Mouse (Mus musculus): ENCODE results near the gene Rhox4a2. TPM values are rescaled to one million over a fixed set of nuclear protein-coding genes. Genes with fewer than 3 reads are reported as not detected.
"Not testable (repeated sequence)": the region's sequence is repeated elsewhere in the genome, so short reads cannot be mapped to it uniquely, and the experiment has no call there.

Rhox4a2 gene
- polyA plus RNA-seq (2015; fragmentation: Nextera tagmentation; extraction: Ambion mirVana): not detected in 2 replicates

GRCm38 (mm10) chrX:37390548-37390947 is at the start of gene Rhox4a2:
Gene Rhox4a2, plus strand, starts transcription at chrX:37390848.
- not testable (repeated sequence) for H3K9ac ChIP-seq (replicated peaks; ENCODE audit: low read length); H3K4me2 ChIP-seq (replicated peaks; ENCODE audit: low read depth, low read length); H3K4me1 ChIP-seq (ENCODE audit: insufficient read depth, low read length); H3K4me3 ChIP-seq (ENCODE audit: low read length); H3K36me3 ChIP-seq (ENCODE audit: insufficient read depth, low read length); ATAC-seq (ENCODE audit: low FRiP score, low TSS enrichment); H3K27ac ChIP-seq (ENCODE audit: low read length); H3K9me3 ChIP-seq (ENCODE audit: low read length); H3K27me3 ChIP-seq (ENCODE audit: insufficient read depth, low read length)
- WGBS: 95% methylated on average over 8 of the region's 16 CpGs

GRCm38 (mm10) chrX:37379728-37380127 is 10.9 kb upstream of the Rhox4a2 start, which contains the start of gene Rhox3a2:
Gene Rhox3a2, plus strand, starts transcription at chrX:37380028.
- not testable (repeated sequence) for H3K4me1 ChIP-seq (ENCODE audit: insufficient read depth, low read length); H3K36me3 ChIP-seq (ENCODE audit: insufficient read depth, low read length); H3K27me3 ChIP-seq (ENCODE audit: insufficient read depth, low read length); H3K9me3 ChIP-seq (ENCODE audit: low read length); H3K4me3 ChIP-seq (ENCODE audit: low read length); H3K27ac ChIP-seq (ENCODE audit: low read length); ATAC-seq (ENCODE audit: low FRiP score, low TSS enrichment); H3K4me2 ChIP-seq (replicated peaks; ENCODE audit: low read depth, low read length); H3K9ac ChIP-seq (replicated peaks; ENCODE audit: low read length)
- no CpG with 5 or more reads among the region's 1 CpGs for WGBS

- H3K9me3 ChIP-seq (ENCODE audit: low read length); H3K27ac ChIP-seq (ENCODE audit: low read length); H3K4me2 ChIP-seq (replicated peaks; ENCODE audit: low read depth, low read length); H3K36me3 ChIP-seq (ENCODE audit: insufficient read depth, low read length); H3K9ac ChIP-seq (replicated peaks; ENCODE audit: low read length); ATAC-seq (ENCODE audit: low FRiP score, low TSS enrichment); H3K4me1 ChIP-seq (ENCODE audit: insufficient read depth, low read length); H3K4me3 ChIP-seq (ENCODE audit: low read length); H3K27me3 ChIP-seq (ENCODE audit: insufficient read depth, low read length): not testable (repeated sequence)
- WGBS: no CpG with 5 or more reads among the region's 9 CpGs
Observed at GRCm38 (mm10) chrX:37411767-37412166, 21.1 kb downstream of the Rhox4a2 start, which contains the start of gene Rhox2b. Gene Rhox2b, plus strand, starts transcription at chrX:37412067.

- 87% methylated on average over 14 of the region's 15 CpGs for WGBS
- not testable (repeated sequence) for ATAC-seq (ENCODE audit: low FRiP score, low TSS enrichment); H3K9ac ChIP-seq (replicated peaks; ENCODE audit: low read length); H3K4me3 ChIP-seq (ENCODE audit: low read length); H3K27ac ChIP-seq (ENCODE audit: low read length); H3K4me1 ChIP-seq (ENCODE audit: insufficient read depth, low read length); H3K27me3 ChIP-seq (ENCODE audit: insufficient read depth, low read length); H3K36me3 ChIP-seq (ENCODE audit: insufficient read depth, low read length); H3K4me2 ChIP-seq (replicated peaks; ENCODE audit: low read depth, low read length); H3K9me3 ChIP-seq (ENCODE audit: low read length)
Observed at GRCm38 (mm10) chrX:37432194-37432593, 41.5 kb downstream of the Rhox4a2 start, which contains the start of gene Rhox4b. Gene Rhox4b, plus strand, starts transcription at chrX:37432494.

Other genes starting within 250 kb of the Rhox4a2 start
- gene Akap14, start 222.0 kb upstream of the Rhox4a2 start, polyA plus RNA-seq (2015; fragmentation: Nextera tagmentation; extraction: Ambion mirVana): not detected in 2 replicates
- gene Ndufa1, start 199.7 kb upstream of the Rhox4a2 start, polyA plus RNA-seq (2015; fragmentation: Nextera tagmentation; extraction: Ambion mirVana): 432 and 458 TPM in 2 replicates
- gene Rnf113a1, start 199.6 kb upstream of the Rhox4a2 start, polyA plus RNA-seq (2015; fragmentation: Nextera tagmentation; extraction: Ambion mirVana): 7.9 and 9.8 TPM in 2 replicates
- gene Gm9, start 179.8 kb upstream of the Rhox4a2 start, polyA plus RNA-seq (2015; fragmentation: Nextera tagmentation; extraction: Ambion mirVana): not detected in 2 replicates
- not detected in 2 replicates for gene Rhox1, start 168.6 kb upstream of the Rhox4a2 start, polyA plus RNA-seq (2015; fragmentation: Nextera tagmentation; extraction: Ambion mirVana)
- not detected in 2 replicates for gene Rhox2a, start 145.9 kb upstream of the Rhox4a2 start, polyA plus RNA-seq (2015; fragmentation: Nextera tagmentation; extraction: Ambion mirVana)
- not detected in 2 replicates for gene Rhox3a, start 140.9 kb upstream of the Rhox4a2 start, polyA plus RNA-seq (2015; fragmentation: Nextera tagmentation; extraction: Ambion mirVana)
- gene Rhox4a, start 125.5 kb upstream of the Rhox4a2 start, polyA plus RNA-seq (2015; fragmentation: Nextera tagmentation; extraction: Ambion mirVana): not detected in 2 replicates
- gene Rhox3a2, start 10.8 kb upstream of the Rhox4a2 start, polyA plus RNA-seq (2015; fragmentation: Nextera tagmentation; extraction: Ambion mirVana): not detected in 2 replicates
- gene Rhox2b, start 21.2 kb downstream of the Rhox4a2 start, polyA plus RNA-seq (2015; fragmentation: Nextera tagmentation; extraction: Ambion mirVana): not detected in 2 replicates
- not detected in 2 replicates for gene Rhox4b, start 41.6 kb downstream of the Rhox4a2 start, polyA plus RNA-seq (2015; fragmentation: Nextera tagmentation; extraction: Ambion mirVana)
- gene Rhox2c, start 62.8 kb downstream of the Rhox4a2 start, polyA plus RNA-seq (2015; fragmentation: Nextera tagmentation; extraction: Ambion mirVana): not detected in 2 replicates
- gene Rhox3c, start 67.7 kb downstream of the Rhox4a2 start, polyA plus RNA-seq (2015; fragmentation: Nextera tagmentation; extraction: Ambion mirVana): not detected in 2 replicates
- not detected in 2 replicates for gene Rhox4c, start 89.5 kb downstream of the Rhox4a2 start, polyA plus RNA-seq (2015; fragmentation: Nextera tagmentation; extraction: Ambion mirVana)
- gene Rhox2d, start 102.6 kb downstream of the Rhox4a2 start, polyA plus RNA-seq (2015; fragmentation: Nextera tagmentation; extraction: Ambion mirVana): not detected in 2 replicates
- not detected in 2 replicates for gene Rhox4d, start 123.5 kb downstream of the Rhox4a2 start, polyA plus RNA-seq (2015; fragmentation: Nextera tagmentation; extraction: Ambion mirVana)
- gene Rhox2e, start 139.6 kb downstream of the Rhox4a2 start, polyA plus RNA-seq (2015; fragmentation: Nextera tagmentation; extraction: Ambion mirVana): not detected in 2 replicates
- gene Rhox3e, start 151.2 kb downstream of the Rhox4a2 start, polyA plus RNA-seq (2015; fragmentation: Nextera tagmentation; extraction: Ambion mirVana): not detected in 2 replicates
- gene Rhox4e, start 166.6 kb downstream of the Rhox4a2 start, polyA plus RNA-seq (2015; fragmentation: Nextera tagmentation; extraction: Ambion mirVana): not detected in 2 replicates
- gene Rhox2f, start 180.6 kb downstream of the Rhox4a2 start, polyA plus RNA-seq (2015; fragmentation: Nextera tagmentation; extraction: Ambion mirVana): not detected in 2 replicates
- gene Rhox3f, start 190.1 kb downstream of the Rhox4a2 start, polyA plus RNA-seq (2015; fragmentation: Nextera tagmentation; extraction: Ambion mirVana): not detected in 2 replicates
- gene Rhox4f, start 216.9 kb downstream of the Rhox4a2 start, polyA plus RNA-seq (2015; fragmentation: Nextera tagmentation; extraction: Ambion mirVana): not detected in 2 replicates
- not detected in 2 replicates for gene Rhox3g, start 237.8 kb downstream of the Rhox4a2 start, polyA plus RNA-seq (2015; fragmentation: Nextera tagmentation; extraction: Ambion mirVana)